Mouse (Mus musculus) bone marrow, adult 2 months (tissue): ENCODE data around the gene Rab6b.

Experiments
- CTCF ChIP-seq: fragments of 200-500 bp; IDR thresholded peaks from 2 replicates; pipeline ENCODE4 v1.5.1; 2011; ENCODE audit warnings: low read length, control low read depth; ENCODE audit not compliant: control insufficient read depth, insufficient read depth
- POLR2A ChIP-seq: fragments of 200-500 bp; IDR thresholded peaks from 2 replicates; pipeline ENCODE4 v1.6.1; 2011; ENCODE audit warnings: low read depth, mild to moderate bottlenecking, control low read depth, low read length, borderline replicate concordance; ENCODE audit not compliant: control insufficient read depth

DNA sequence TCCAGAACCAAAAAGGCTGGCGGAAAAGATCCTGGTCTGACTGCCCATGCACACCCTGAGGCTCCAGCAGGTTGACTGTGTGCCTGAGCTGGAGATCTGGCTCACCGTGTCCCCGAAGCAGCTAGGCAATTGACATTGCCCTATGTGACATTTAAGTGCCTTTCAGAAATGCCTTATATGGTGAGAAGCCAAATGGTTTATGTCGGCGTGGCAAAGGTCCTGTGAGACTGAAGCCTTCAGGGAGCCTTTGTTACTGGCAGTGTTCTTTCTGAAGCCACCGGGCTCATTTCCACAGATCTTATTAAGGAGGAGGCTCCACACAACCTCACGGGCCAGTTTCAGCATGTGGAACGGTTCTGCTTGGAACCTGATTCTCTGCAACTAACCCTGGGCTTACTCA is 24.3 kb upstream of the Rab6b start:
- TF ChIP-seq CTCF (no peak), POLR2A (no peak)
